Mouse (Mus musculus): ENCODE data around the gene Mboat2. TPM values are rescaled to one million over a fixed set of nuclear protein-coding genes. Genes with fewer than 3 reads are reported as not detected.

Mboat2 gene
- polyA plus RNA-seq, 1 experiment from 2014 or later = 44.6 TPM

DNA sequence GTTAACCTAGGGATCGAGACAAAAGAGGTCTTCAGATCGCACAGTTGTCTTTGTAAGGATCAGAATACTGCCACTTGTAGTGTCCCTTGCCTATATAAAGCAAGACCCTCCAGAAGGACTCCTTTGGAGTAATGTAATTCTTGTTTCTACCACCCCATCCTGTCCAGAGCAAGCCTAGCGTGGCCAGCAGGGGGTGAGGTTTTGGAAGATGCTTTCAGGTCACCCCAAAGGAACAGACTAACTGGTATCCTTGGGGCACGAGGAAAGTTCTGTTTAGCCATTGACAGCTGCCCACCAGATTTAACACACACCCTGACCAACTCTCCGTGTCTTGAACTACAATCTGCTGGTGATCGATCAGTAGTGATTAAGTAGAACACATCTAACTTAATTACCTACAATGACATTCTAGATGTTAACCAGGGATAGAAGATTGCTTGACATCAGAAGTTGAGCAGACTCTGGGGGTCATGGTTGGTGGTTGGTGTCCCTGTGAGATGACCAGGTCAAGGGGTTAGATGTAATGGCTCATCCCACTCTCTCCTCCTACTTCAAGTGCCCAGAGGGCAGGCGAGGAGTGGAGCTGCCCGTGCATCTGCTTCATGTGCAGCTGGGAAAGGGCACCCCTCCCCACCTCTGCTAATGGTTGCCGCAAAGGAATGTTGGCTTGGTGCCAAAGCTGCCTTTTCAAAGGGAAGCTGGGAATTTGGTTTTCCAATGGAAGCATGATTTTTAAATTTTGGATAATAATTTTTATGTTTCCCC is 10.6 kb downstream of the Mboat2 start:
- TF ChIP-seq CTCF (IDR thresholded peaks at IDR 0.05; ENCODE audit: low read depth) = 0 out of 2 replicates have a peak, but pooled peaks have one; percentile 23
- Histone ChIP-seq H3K4me1 (ENCODE audit: insufficient read depth) (peaks cover 34% of the 10 kb centered on the region), H3K27me3 (ENCODE audit: insufficient read depth, low read length) (no peaks in the 10 kb centered on the region), H3K4me2 (no peak overlapping the region), H3K9ac (no peak overlapping the region), H3K9me3 (ENCODE audit: low read depth, low read length) (no peaks in the 10 kb centered on the region), H3K27ac (ENCODE audit: low read depth) (no peak overlapping the region), H3K36me3 (ENCODE audit: insufficient read depth) (no peaks in the 10 kb centered on the region), H3K4me3 (ENCODE audit: low read depth, low read length) (no peak overlapping the region)
- DNase-seq (peak; percentile 86), ATAC-seq (ENCODE audit: insufficient read depth) (peak; percentile 59; the same call in 1 of the 2 replicates)
- 48% methylated on average over 9 of the region's 9 CpGs for WGBS

DNA sequence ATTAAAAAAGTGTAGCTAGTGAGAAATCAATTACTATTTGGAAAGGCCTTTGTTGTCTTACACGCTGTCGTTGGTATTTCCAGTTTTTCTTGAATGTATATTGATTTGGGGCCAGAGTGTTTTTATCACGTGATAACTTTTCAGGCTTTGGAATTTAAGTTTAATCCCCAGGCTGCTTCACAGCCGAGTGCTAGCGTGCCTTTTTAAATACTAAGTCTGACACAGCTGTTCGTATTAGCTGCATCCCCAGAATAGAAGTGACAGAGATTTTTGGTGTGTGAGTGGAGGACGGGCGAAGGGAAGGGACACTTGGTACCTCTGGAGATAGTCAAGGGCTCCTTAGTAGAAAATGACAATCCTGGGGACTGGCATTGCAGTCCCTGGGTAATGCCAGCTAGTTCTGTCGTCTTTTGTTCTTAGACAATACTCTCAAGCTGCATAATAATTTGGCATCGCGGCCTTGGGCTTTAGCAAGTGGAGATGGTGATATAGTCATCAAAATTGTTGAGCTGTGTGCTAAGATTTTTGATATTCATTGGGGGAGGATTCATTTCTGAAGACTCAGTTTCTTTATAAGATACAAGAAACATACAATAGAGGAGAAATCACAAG is 11.7 kb downstream of the Mboat2 start:
- ATAC-seq (ENCODE audit: insufficient read depth) (no peak), DNase-seq (no peak)
- no peaks in the 10 kb centered on the region for H3K9me3 ChIP-seq (ENCODE audit: low read depth, low read length)
- H3K36me3 ChIP-seq (ENCODE audit: insufficient read depth) = no peaks in the 10 kb centered on the region
- no peak for TF ChIP-seq CTCF (IDR thresholded peaks at IDR 0.05; ENCODE audit: low read depth)
- H3K27me3 ChIP-seq (ENCODE audit: insufficient read depth, low read length) = no peaks in the 10 kb centered on the region
- H3K9ac ChIP-seq = no peak overlapping the region
- H3K27ac ChIP-seq (ENCODE audit: low read depth) = no peak overlapping the region
- H3K4me2 ChIP-seq = no peak overlapping the region
- WGBS = 51% methylated on average over 11 of the region's 11 CpGs
- peaks cover 34% of the 10 kb centered on the region for H3K4me1 ChIP-seq (ENCODE audit: insufficient read depth)
- no peak overlapping the region for H3K4me3 ChIP-seq (ENCODE audit: low read depth, low read length)

- no peaks in the 10 kb centered on the region for H3K36me3 ChIP-seq (ENCODE audit: insufficient read depth)
- no peaks in the 10 kb centered on the region for H3K27me3 ChIP-seq (ENCODE audit: insufficient read depth, low read length)
- no peak overlapping the region for H3K4me3 ChIP-seq (ENCODE audit: low read depth, low read length)
- no peaks in the 10 kb centered on the region for H3K9me3 ChIP-seq (ENCODE audit: low read depth, low read length)
- H3K9ac ChIP-seq = no peak overlapping the region
- DNase-seq (no peak), ATAC-seq (ENCODE audit: insufficient read depth) (no peak)
- peaks cover 34% of the 10 kb centered on the region for H3K4me1 ChIP-seq (ENCODE audit: insufficient read depth)
- no peak for TF ChIP-seq CTCF (IDR thresholded peaks at IDR 0.05; ENCODE audit: low read depth)
- WGBS = 22% methylated on average over 7 of the region's 7 CpGs
- H3K27ac ChIP-seq (ENCODE audit: low read depth) = no peak overlapping the region
- no peak overlapping the region for H3K4me2 ChIP-seq
Observed at GRCm38 (mm10) chr12:24843395-24844072, 12.9 kb downstream of the Mboat2 start.

DNA sequence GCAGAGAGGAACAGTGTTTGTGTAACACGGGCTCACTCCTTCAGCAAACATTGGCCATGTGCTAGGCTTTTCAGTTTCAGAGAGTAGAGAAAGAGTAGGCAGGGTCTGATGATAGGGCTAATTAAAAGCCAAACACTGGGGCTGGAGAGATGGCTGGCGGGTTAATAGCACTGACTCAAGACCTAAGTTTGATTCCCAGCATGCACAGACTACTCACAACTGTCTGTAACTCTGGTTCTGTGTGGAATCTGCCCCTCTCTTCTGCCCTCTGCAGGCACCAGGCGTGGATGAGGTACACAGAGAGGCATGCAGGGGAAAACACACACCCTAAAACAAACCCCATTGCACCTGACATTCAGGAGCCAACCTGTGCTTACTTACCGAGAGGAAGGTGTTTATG is 14.7 kb downstream of the Mboat2 start:
- DNase-seq (no peak), ATAC-seq (ENCODE audit: insufficient read depth) (0 out of 2 replicates have a peak, but pooled peaks have one; percentile 10)
- WGBS = 64% methylated on average over 4 of the region's 4 CpGs
- TF ChIP-seq CTCF (IDR thresholded peaks at IDR 0.05; ENCODE audit: low read depth) = peak; percentile 39
- Histone ChIP-seq H3K4me3 (ENCODE audit: low read depth, low read length) (no peak overlapping the region), H3K4me2 (no peak overlapping the region), H3K27me3 (ENCODE audit: insufficient read depth, low read length) (no peaks in the 10 kb centered on the region), H3K9me3 (ENCODE audit: low read depth, low read length) (no peaks in the 10 kb centered on the region), H3K4me1 (ENCODE audit: insufficient read depth) (peaks cover 34% of the 10 kb centered on the region), H3K9ac (no peak overlapping the region), H3K36me3 (ENCODE audit: insufficient read depth) (no peaks in the 10 kb centered on the region), H3K27ac (ENCODE audit: low read depth) (peak overlapping the region; percentile 48; the same call in 1 of the 2 replicates)

- no peak overlapping the region for H3K4me3 ChIP-seq (ENCODE audit: low read depth, low read length)
- 53% methylated on average over 5 of the region's 5 CpGs for WGBS
- H3K4me1 ChIP-seq (ENCODE audit: insufficient read depth) = peaks cover 15% of the 10 kb centered on the region
- H3K9me3 ChIP-seq (ENCODE audit: low read depth, low read length) = no peaks in the 10 kb centered on the region
- DNase-seq = no peak
- no peak overlapping the region for H3K27ac ChIP-seq (ENCODE audit: low read depth)
- no peak for TF ChIP-seq CTCF (IDR thresholded peaks at IDR 0.05; ENCODE audit: low read depth)
- no peak overlapping the region for H3K4me2 ChIP-seq
- H3K27me3 ChIP-seq (ENCODE audit: insufficient read depth, low read length) = no peaks in the 10 kb centered on the region
- no peak overlapping the region for H3K9ac ChIP-seq
- no peak for ATAC-seq (ENCODE audit: insufficient read depth)
- H3K36me3 ChIP-seq (ENCODE audit: insufficient read depth) = no peaks in the 10 kb centered on the region
Observed at GRCm38 (mm10) chr12:24848107-24848506, 17.4 kb downstream of the Mboat2 start.

- H3K4me2 ChIP-seq = no peak overlapping the region
- no peak for DNase-seq
- no peaks in the 10 kb centered on the region for H3K36me3 ChIP-seq (ENCODE audit: insufficient read depth)
- H3K4me3 ChIP-seq (ENCODE audit: low read depth, low read length) = no peak overlapping the region
- H3K4me1 ChIP-seq (ENCODE audit: insufficient read depth) = 0 out of 2 replicates have a peak, but pooled peaks cover 3% of the 10 kb centered on the region
- no peak overlapping the region for H3K9ac ChIP-seq
- no peak for ATAC-seq (ENCODE audit: insufficient read depth)
- WGBS = 80% methylated on average over 5 of the region's 5 CpGs
- H3K27me3 ChIP-seq (ENCODE audit: insufficient read depth, low read length) = no peaks in the 10 kb centered on the region
- no peaks in the 10 kb centered on the region for H3K9me3 ChIP-seq (ENCODE audit: low read depth, low read length)
- TF ChIP-seq CTCF (IDR thresholded peaks at IDR 0.05; ENCODE audit: low read depth) = no peak
- H3K27ac ChIP-seq (ENCODE audit: low read depth) = no peak overlapping the region
Observed at GRCm38 (mm10) chr12:24857354-24857753, 26.7 kb downstream of the Mboat2 start.

- 53% methylated on average over 7 of the region's 7 CpGs for WGBS
- H3K4me1 ChIP-seq (ENCODE audit: insufficient read depth) = 0 out of 2 replicates have a peak, but pooled peaks cover 9% of the 10 kb centered on the region
- DNase-seq = peak; percentile 28
Observed at GRCm38 (mm10) chr12:24859357-24859756, 28.7 kb downstream of the Mboat2 start.

More at GRCm38 (mm10) chr12:24859357-24859756, 28.7 kb downstream of the Mboat2 start:
- Histone ChIP-seq H3K27me3 (ENCODE audit: insufficient read depth, low read length) (no peaks in the 10 kb centered on the region), H3K9me3 (ENCODE audit: low read depth, low read length) (no peaks in the 10 kb centered on the region), H3K27ac (ENCODE audit: low read depth) (no peak overlapping the region), H3K4me3 (ENCODE audit: low read depth, low read length) (no peak overlapping the region), H3K4me2 (no peak overlapping the region), H3K9ac (no peak overlapping the region), H3K36me3 (ENCODE audit: insufficient read depth) (no peaks in the 10 kb centered on the region)
- no peak for TF ChIP-seq CTCF (IDR thresholded peaks at IDR 0.05; ENCODE audit: low read depth)
- ATAC-seq (ENCODE audit: insufficient read depth) = no peak

Measured in lung, embryonic 14.5 days (tissue).